Mouse (Mus musculus) cerebellum, postnatal 36 days (tissue): ENCODE results near the gene Dok5.

Source experiments
- DNase-seq, 2 experiments: peaks; one replicate each; pipeline ENCODE4 v3.0.0; 2021 to 2022; ENCODE audit warnings: mixed read lengths in 2 of 2

Gene Dok5

DNA sequence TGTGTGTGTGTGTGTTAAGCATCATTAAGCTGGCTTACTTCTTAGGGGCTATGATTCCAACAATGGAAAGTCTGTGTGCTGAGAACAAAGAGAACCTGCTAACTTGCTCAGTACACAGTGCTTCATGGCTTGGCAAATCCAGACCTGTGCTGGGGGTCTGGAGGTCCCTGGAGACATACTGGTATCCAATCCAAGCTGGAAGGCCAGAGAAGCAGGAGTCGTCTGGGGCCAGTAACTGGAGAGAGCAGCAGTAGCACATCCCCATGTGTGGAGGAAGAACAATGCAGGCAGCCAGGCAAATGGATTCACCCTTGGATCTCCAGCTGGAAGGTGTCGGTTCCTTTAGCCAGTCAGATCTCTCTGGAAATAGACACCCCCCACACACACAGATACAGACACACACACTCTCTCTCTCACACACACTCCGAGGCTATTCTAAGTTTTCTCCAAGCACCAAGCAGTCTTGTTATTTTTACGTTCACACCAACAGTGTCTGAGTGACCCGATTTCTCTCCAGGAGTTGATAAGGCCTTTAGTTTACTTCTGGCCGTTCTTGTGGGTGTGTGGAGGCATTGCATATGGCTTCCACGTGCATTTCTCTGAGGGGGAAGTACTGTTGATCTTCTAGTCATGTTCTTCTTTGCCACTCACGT, 8.2 kb downstream of the Dok5 start:
- DNase-seq, result no peak

GRCm38 (mm10) chr2:170743521-170743920, 11.9 kb downstream of the Dok5 start:
- DNase-seq, result no peak

DNA sequence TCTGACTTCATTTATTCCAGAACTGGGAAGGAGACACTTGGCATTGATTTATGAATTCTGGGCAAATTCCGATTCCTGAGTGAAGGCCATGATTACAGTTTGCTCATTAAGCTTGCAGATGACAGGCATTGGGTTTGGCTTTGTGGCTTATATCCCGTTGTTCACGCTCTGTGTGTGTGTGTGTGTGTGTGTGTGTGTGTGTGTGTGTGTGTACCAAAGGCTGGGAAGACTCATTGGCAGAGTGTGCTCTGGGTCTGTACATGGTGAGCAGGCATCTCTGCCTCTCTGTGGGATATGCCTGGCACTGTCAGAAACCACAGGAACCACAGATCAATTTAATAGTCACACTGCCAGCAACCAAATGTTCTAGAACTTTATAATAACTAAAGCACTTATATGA, 17.3 kb downstream of the Dok5 start:
- DNase-seq, result no peak

DNA sequence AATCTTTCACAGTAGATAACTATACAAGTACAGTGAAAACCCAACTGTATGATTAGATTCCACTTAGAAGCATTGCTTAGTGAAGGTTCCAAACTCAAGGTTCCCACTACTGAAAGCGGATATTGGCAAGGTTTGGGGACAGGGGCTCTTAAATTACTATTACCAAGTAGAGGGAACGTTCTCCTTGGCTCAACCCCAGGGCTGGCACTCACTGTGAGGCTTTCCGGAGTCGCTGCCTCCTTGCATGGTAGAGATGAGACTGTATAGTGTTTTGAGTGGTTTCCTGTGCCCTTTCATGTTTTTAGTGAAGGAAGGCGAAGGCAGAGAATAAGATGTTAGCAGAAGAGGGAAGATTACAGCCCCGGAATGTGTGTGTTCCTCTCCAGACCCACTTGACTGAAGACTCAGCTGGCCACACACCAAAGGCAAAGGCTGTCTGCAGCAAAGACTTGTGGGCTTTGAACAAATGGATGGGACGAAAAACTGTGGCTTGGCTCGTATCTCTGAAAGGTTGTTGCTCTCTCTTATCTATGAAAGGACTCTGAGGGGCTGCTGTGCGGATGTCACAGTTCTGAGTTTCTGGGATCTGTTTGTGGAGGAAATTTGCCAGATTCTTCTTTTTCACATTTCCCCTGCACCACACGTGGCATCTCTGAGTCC, 20.7 kb downstream of the Dok5 start:
- no peak for DNase-seq

DNA sequence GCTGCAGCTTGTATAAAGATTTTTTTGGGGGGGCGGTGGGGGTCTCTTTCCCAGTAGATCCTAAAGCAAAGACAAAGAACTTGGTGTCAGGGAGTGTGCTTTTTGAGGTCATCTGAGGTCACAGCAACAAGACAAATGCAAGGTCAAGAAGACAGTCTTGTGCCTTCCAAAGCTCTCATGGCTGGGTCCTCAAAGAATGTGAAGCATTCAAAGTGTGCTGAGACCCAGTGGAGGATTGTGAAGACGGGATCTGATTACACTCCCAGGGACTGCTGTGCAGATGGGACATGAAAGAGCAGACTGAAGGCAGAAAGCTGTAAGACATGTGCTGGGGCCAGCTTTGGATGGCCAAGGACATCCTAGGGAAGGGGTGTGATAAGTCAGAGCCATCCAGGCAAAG, 24.2 kb downstream of the Dok5 start:
- no peak for DNase-seq

DNA sequence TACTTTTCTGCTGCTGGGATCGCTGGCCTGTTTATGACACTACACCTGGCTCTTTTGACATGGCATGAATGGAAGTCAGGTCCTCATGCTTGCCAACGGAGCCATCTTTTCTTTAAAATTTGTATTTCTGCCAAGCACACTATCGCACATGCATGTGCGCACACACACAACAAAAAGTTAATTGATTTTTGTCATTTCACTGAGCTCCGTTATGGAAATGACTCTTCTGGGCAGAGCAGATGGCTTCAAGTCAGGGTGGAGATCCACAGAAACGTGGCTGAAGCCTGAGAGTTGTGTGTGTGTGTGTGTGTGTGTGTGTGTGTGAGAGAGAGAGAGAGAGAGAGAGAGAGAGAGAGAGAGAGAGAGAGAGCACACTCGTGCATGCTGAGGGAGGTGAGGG, 25.1 kb downstream of the Dok5 start:
- no peak for DNase-seq

DNA sequence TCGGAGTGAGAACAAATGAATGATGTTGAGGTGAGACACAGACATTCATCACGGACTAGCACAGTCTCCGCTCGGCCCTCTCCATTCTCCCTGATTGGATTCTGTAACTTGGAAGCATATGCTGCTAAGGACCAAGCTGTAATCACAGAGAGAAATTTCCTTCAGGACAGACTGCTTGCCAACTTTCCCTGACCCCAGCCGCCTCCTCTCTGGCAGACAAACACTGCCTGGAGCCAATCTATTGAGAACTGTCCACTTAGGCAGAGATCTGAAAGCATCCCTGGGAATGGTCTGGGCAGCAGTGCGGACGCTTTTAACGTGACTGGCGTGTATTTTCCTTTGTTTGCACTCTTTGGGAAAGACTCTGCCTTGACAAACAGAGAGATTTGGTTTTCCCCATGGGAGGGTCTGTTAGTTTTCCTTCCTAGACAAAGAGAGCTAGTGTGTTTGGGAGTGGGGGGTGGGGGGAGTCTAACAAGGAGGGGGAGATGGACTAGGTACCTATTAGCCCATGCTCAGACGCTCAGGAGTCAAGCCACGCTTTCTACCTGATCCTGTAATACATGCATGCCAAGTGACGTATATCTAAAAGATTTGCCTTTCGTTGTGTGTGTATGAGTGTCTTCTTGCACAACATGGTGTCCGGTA, 25.7 kb downstream of the Dok5 start:
- DNase-seq, result no peak

DNA sequence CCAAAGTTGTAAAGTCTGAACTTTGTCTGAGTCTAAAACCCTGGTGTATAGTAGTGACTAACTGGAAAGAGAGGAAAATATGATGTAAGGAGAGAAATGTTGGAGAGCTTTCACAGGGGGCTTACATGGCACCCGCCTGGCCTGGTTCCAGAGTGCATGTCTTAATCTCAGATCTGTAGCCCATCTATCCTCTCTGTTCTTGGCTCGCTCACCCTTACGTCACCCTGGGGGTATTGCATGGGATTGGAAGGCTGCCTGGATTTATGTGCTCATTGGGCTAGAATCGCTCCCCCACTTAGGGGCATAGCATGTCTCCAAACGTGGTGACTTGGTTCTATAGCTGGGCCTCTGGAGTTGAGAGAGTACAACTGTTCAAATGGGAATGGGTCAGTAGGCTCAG, 26.6 kb downstream of the Dok5 start:
- no peak for DNase-seq

- DNase-seq, result no peak
Measured at GRCm38 (mm10) chr2:170764704-170765103, 33.1 kb downstream of the Dok5 start.

- no peak for DNase-seq
Measured at GRCm38 (mm10) chr2:170767243-170767642, 35.6 kb downstream of the Dok5 start.

DNA sequence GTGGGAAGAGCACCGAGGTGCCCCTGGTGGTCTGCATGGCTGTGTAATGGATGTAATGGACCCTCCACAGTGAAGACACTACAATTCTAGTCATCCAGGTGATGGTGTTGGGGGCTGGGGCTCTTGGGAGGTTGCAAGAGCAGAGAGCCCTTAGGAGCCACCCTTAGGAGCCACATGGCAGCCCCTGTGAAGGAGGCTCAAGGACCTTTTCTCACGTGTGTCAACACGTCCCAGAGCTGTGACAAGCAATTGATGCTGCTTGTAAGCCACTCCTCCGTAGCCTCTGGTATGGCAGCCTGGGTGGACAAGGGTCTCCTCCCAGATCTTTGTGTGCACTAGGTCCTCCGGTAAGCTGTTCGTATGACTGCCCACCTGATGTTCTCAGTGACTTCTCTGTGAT, 37.1 kb downstream of the Dok5 start:
- no peak for DNase-seq

DNA sequence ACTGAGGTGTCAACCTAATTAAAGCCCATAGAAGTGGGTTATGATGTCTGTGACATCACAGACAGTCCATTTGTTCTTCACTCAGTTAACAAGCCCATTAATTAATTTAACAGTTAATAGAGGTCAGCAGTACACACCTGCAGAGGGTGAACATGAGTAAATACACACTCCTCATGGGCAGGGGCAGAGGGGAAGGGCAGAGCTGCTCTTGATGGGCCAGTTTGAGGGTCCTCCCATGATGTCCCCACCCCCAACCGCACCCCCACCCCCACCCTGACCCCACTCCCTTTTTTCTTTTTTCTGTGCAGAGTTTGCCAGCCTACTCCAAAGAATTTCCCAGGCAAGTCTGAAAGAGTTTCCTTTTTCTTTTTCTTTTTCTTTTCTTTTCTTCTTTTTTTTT, 39.9 kb downstream of the Dok5 start:
- DNase-seq, result no peak

GRCm38 (mm10) chr2:170772126-170772884, 40.7 kb downstream of the Dok5 start:
- DNase-seq, result no peak

GRCm38 (mm10) chr2:170772885-170773270, 41.3 kb downstream of the Dok5 start:
- no peak for DNase-seq

DNA sequence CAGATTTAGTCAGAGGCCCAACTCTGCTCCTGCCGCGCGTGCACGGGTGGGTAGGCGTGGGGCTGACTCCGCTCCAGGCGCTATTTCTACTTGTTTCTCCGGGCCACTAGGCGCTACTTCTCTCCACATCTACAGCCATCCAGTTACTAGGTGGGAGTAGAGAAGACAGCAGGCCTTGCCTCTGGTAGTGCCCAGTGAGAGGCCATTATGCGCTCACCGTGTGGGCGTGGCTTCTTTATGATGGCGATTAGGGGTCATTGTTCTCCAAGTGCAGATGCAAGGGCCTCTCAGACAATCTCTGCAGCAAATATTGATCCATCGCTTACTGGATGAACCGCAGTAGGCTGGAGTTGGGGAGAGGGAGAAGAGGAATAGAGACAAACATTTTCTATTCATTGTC, 44.0 kb downstream of the Dok5 start:
- no peak for DNase-seq

GRCm38 (mm10) chr2:170776107-170776506, 44.5 kb downstream of the Dok5 start:
- DNase-seq, result no peak

DNA sequence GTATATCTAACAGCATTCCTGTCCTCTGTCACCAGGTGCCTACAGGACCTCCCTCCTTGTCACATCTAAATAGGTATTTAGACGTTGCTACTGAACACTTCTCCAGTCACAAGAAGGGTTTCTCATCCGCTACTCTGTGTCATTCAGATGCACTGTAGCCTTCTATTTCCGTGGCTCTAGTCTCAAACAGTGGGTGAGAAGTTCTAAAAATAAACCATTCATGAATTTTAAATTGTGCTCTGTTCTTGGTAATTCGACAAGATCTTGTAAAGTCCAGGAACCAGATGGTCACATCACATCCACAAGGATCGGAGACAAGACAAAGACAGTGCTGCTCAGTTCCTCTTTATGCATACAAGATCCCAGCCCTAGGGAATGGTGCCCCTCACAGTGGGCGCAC, 46.0 kb downstream of the Dok5 start:
- no peak for DNase-seq

DNA sequence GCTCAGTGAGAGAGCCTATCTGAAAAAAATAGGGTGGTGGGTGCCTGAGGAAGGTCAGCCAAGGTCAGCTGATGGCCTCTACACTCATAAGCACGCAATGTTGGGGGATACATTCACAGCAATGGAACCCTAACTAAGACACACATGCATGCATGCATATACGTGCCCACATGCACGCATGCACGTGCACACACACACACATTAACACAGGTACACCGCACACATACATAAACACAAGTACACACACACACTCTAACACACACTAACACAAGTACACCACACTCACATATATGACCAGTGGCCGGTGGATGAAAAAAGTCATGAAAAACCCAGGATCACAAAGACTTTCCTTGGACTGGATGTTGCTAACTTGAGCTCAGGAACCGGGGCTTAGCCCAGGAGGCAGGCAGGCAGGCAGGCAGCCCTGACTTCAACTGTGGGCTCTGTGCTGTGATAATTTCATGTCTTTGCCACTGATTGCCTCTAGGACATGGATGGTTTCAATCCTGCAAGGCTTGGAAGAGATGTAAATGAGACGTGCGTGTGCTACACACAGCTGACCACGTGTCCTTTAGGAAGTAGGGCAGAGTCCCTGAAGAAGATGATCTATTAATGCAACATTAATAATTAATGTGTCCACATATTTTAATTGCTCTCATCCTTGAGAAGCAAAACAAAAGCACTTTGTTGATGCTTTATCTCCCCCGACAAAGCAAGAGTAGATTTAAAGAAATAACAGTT, 48.6 kb downstream of the Dok5 start:
- no peak for DNase-seq

- DNase-seq, result no peak
Measured at GRCm38 (mm10) chr2:170788101-170788500, 56.5 kb downstream of the Dok5 start.

- no peak for DNase-seq
Measured at GRCm38 (mm10) chr2:170791332-170792017, 59.9 kb downstream of the Dok5 start.

- no peak for DNase-seq
Measured at GRCm38 (mm10) chr2:170795242-170795641, 63.6 kb downstream of the Dok5 start.

- DNase-seq, result no peak
Measured at GRCm38 (mm10) chr2:170802984-170803383, 71.4 kb downstream of the Dok5 start.
